Mouse (Mus musculus) kidney, embryonic 16.5 days (tissue): ENCODE measurements around the gene Sdccag8. TPM values are rescaled to one million over a fixed set of nuclear protein-coding genes. Genes with fewer than 3 reads are reported as not detected.

Source experiments
- ATAC-seq: fragments of 200-750 bp; cut with Nextera tagmentation; 2 replicates; pipeline ENCODE4 v1.8.0; 2017; ENCODE audit warnings: moderate TSS enrichment; ENCODE audit not compliant: low FRiP score, low TSS enrichment
- H3K27ac ChIP-seq: fragments of 300-500 bp; sonication (generic); 2 replicates; pipeline ENCODE4 v1.5.1; 2014; ENCODE audit warnings: low read length
- H3K27me3 ChIP-seq: fragments of 300-500 bp; sonication (generic); 2 replicates; pipeline ENCODE4 v1.6.1; 2014; ENCODE audit warnings: low read length, control low read depth, mixed read lengths; ENCODE audit not compliant: insufficient read depth
- H3K36me3 ChIP-seq: fragments of 300-500 bp; sonication (generic); 2 replicates; pipeline ENCODE4 v1.6.1; 2014; ENCODE audit warnings: low read length, control low read depth, mixed read lengths; ENCODE audit not compliant: insufficient read depth
- H3K4me1 ChIP-seq: fragments of 300-500 bp; sonication (generic); 2 replicates; pipeline ENCODE4 v1.6.1; 2014; ENCODE audit warnings: low read length, control low read depth, mixed read lengths; ENCODE audit not compliant: insufficient read depth
- H3K4me2 ChIP-seq: fragments of 300-500 bp; sonication (generic); replicated peaks from 2 replicates; pipeline ENCODE4 v1.6.1; 2014; ENCODE audit warnings: low read depth, low read length
- H3K4me3 ChIP-seq: fragments of 300-500 bp; sonication (generic); 2 replicates; pipeline ENCODE4 v1.5.1; 2014; ENCODE audit warnings: mild to moderate bottlenecking, low read length
- H3K9ac ChIP-seq: fragments of 300-500 bp; sonication (generic); replicated peaks from 2 replicates; pipeline ENCODE4 v1.6.1; 2014; ENCODE audit warnings: low read length
- H3K9me3 ChIP-seq: fragments of 300-500 bp; sonication (generic); 2 replicates; pipeline ENCODE4 v1.6.1; 2016; ENCODE audit warnings: low read length, control low read depth
- WGBS: fragments of 180-500 bp; shearing (Covaris S2); extraction: QIAGEN DNeasy Blood & Tissue Kit; methylation state at CpG from one replicate; pipeline ENCODE4 v1.1.7; 2014; 5-methylcytosine and 5-hydroxymethylcytosine counted together
- polyA plus RNA-seq: library from polyadenylated mRNA; unstranded; fragments of >200 nt; fragmentation: Nextera tagmentation; extraction: Ambion mirVana; gene quantifications from 2 replicates; pipeline ENCODE4 v1.2.1, GENCODE M21; 2015

Sdccag8 gene
- polyA plus RNA-seq, 1 experiment from 2014 or later = 20.1 TPM

GRCm38 (mm10) chr1:176861981-176862644 lies 47.7 kb downstream of the Sdccag8 start:
- H3K27ac ChIP-seq = no peak overlapping the region
- H3K27me3 ChIP-seq = no peaks in the 10 kb centered on the region
- no peaks in the 10 kb centered on the region for H3K9me3 ChIP-seq
- H3K4me1 ChIP-seq = no peaks in the 10 kb centered on the region
- no peak overlapping the region for H3K4me2 ChIP-seq
- no peak overlapping the region for H3K9ac ChIP-seq
- no peak overlapping the region for H3K4me3 ChIP-seq
- H3K36me3 ChIP-seq = no peaks in the 10 kb centered on the region
- 57% methylated on average over 9 of the region's 9 CpGs for WGBS
- peak; percentile 61; the same call in 1 of the 2 replicates for ATAC-seq

DNA sequence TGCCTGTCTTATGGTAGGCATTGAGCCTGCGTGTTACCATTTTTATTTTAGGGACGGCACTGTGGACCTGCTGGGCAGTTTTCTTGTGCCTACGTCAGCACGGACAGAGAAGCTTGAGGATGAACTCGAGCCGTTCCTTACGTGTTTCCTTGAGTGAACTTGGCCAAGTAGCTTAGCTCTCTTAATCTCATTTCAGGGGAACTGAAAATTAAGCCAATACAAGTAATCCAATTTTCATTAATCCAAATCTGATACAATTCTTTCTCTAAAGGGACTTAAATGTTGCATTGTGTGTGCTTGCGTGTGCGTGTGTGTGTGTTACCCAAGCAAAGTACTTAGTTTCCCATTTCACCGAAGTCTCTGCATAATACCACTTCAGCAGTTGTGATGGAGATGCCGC lies 56.0 kb downstream of the Sdccag8 start:
- Histone ChIP-seq H3K36me3 (no peaks in the 10 kb centered on the region), H3K9me3 (no peaks in the 10 kb centered on the region), H3K27ac (no peak overlapping the region), H3K27me3 (no peaks in the 10 kb centered on the region), H3K9ac (no peak overlapping the region), H3K4me2 (no peak overlapping the region), H3K4me3 (no peak overlapping the region), H3K4me1 (no peaks in the 10 kb centered on the region)
- WGBS = 96% methylated on average over 11 of the region's 11 CpGs
- no peak for ATAC-seq

- Histone ChIP-seq H3K27ac (no peak overlapping the region), H3K36me3 (no peaks in the 10 kb centered on the region), H3K4me2 (no peak overlapping the region), H3K4me1 (no peaks in the 10 kb centered on the region), H3K9ac (no peak overlapping the region), H3K27me3 (no peaks in the 10 kb centered on the region), H3K9me3 (no peaks in the 10 kb centered on the region), H3K4me3 (no peak overlapping the region)
- ATAC-seq = peak; percentile 19; the same call in 1 of the 2 replicates
- WGBS = 14% methylated on average over 3 of the region's 3 CpGs
These were observed 57.5 kb downstream of the Sdccag8 start for GRCm38 (mm10) chr1:176871975-176872374.

- ATAC-seq = no peak
- WGBS = 84% methylated on average over 9 of the region's 9 CpGs
- Histone ChIP-seq H3K9ac (no peak overlapping the region), H3K9me3 (no peaks in the 10 kb centered on the region), H3K4me3 (no peak overlapping the region), H3K36me3 (no peaks in the 10 kb centered on the region), H3K27ac (no peak overlapping the region), H3K4me2 (no peak overlapping the region), H3K4me1 (no peaks in the 10 kb centered on the region), H3K27me3 (no peaks in the 10 kb centered on the region)
These were observed 59.0 kb downstream of the Sdccag8 start for GRCm38 (mm10) chr1:176873463-176873862.

GRCm38 (mm10) chr1:176874155-176874554 lies 59.7 kb downstream of the Sdccag8 start:
- no peak for ATAC-seq
- H3K36me3 ChIP-seq = no peaks in the 10 kb centered on the region
- no peaks in the 10 kb centered on the region for H3K27me3 ChIP-seq
- no peaks in the 10 kb centered on the region for H3K9me3 ChIP-seq
- no peaks in the 10 kb centered on the region for H3K4me1 ChIP-seq
- H3K4me2 ChIP-seq = no peak overlapping the region
- H3K4me3 ChIP-seq = no peak overlapping the region
- H3K9ac ChIP-seq = no peak overlapping the region
- H3K27ac ChIP-seq = no peak overlapping the region

DNA sequence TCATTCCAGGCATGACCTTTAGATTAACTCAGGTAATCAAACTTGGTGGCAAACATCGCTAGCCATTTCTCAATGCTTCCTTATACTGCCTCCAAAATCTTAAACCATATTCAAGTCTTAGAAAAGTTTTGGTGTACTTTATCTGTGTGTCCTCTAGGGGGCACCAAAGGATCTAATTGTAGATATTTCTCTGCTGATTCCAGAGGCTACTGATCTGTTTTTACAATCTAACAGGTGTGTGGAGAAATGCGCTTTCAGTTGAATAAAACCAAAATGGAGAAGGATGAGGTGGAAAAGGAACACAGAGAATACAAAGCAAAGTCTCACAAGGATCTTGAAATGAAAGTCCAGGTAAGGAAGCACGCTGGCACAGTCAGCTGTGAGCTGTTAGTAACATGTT lies 63.3 kb downstream of the Sdccag8 start:
- H3K27ac ChIP-seq = no peak overlapping the region
- H3K4me1 ChIP-seq = no peaks in the 10 kb centered on the region
- no peak overlapping the region for H3K4me3 ChIP-seq
- no peak overlapping the region for H3K9ac ChIP-seq
- no peaks in the 10 kb centered on the region for H3K27me3 ChIP-seq
- WGBS = 36% methylated on average over 3 of the region's 3 CpGs
- H3K9me3 ChIP-seq = no peaks in the 10 kb centered on the region
- no peaks in the 10 kb centered on the region for H3K36me3 ChIP-seq
- H3K4me2 ChIP-seq = no peak overlapping the region
- ATAC-seq = no peak

DNA sequence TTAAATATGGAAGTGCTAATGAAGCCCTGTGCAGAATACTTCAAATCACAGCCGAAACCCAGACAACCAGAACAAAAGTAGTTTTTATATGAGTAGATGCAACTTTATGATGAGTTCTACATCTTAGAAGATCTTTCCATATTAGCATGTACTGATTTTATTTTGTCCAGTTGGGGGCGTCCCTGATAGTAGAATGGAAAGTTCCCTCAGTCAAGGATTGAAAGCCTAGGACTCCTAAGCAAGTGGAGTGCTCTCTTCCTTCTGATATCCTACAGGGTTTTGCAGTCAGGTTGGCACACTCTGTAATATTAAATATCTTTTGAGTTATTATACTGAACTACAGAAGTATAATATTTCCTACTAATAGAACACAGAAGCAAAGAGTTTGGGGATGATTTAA lies 64.5 kb downstream of the Sdccag8 start:
- H3K4me2 ChIP-seq = no peak overlapping the region
- H3K9me3 ChIP-seq = no peaks in the 10 kb centered on the region
- no peak overlapping the region for H3K4me3 ChIP-seq
- H3K4me1 ChIP-seq = no peaks in the 10 kb centered on the region
- H3K36me3 ChIP-seq = no peaks in the 10 kb centered on the region
- no peak overlapping the region for H3K9ac ChIP-seq
- no peaks in the 10 kb centered on the region for H3K27me3 ChIP-seq
- H3K27ac ChIP-seq = no peak overlapping the region
- ATAC-seq = no peak
- WGBS = 69% methylated on average over 2 of the region's 2 CpGs

DNA sequence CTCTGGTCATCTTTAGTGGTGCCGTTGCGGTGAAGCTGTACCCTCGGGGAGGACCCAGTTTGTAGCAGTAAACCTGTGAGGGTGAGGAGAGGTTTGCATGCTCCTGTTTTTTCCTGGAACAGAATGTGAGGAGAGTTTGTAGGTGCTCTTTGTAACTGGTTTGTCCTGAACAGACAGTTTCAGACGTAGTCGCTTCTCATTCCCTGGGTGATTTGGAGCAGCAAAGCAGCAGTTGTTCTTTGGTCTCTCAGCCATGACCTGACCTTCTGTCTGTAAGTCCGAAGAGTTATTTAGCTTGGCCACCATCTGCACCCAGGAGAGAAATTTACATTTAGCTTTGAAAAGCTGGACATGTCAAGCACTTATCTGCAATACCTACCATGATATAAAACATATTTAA lies 65.2 kb downstream of the Sdccag8 start:
- Histone ChIP-seq H3K4me1 (no peaks in the 10 kb centered on the region), H3K4me2 (no peak overlapping the region), H3K4me3 (no peak overlapping the region), H3K9me3 (no peaks in the 10 kb centered on the region), H3K27me3 (no peaks in the 10 kb centered on the region), H3K36me3 (no peaks in the 10 kb centered on the region), H3K27ac (no peak overlapping the region), H3K9ac (no peak overlapping the region)
- no peak for ATAC-seq
- 39% methylated on average over 6 of the region's 6 CpGs for WGBS

DNA sequence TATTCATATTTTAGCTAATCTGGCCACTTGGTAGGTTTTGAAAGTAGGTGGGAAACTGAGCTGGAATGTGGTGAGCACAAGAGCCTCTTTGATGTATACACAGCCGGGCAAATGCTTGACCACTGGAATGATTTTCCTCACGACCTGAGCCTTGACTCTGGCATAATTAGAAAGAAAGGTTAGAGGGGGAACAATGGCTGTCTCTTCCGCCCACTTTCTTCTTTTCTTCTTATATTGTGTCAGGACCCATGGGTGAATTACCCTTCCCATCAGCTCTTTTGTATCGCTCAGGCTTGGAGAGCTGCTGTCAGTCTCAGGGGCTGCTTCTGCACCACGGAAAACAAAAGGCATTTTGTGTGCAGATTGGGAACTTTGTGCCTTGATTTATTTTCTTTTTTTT lies 65.6 kb downstream of the Sdccag8 start:
- Histone ChIP-seq H3K4me2 (no peak overlapping the region), H3K4me3 (no peak overlapping the region), H3K9me3 (no peaks in the 10 kb centered on the region), H3K9ac (no peak overlapping the region), H3K4me1 (no peaks in the 10 kb centered on the region), H3K27ac (no peak overlapping the region), H3K27me3 (no peaks in the 10 kb centered on the region), H3K36me3 (no peaks in the 10 kb centered on the region)
- ATAC-seq = no peak
- 38% methylated on average over 5 of the region's 5 CpGs for WGBS

- 77% methylated on average over 6 of the region's 6 CpGs for WGBS
- no peaks in the 10 kb centered on the region for H3K36me3 ChIP-seq
- no peaks in the 10 kb centered on the region for H3K27me3 ChIP-seq
- H3K9me3 ChIP-seq = no peaks in the 10 kb centered on the region
- no peak overlapping the region for H3K9ac ChIP-seq
- ATAC-seq = no peak
- no peak overlapping the region for H3K4me3 ChIP-seq
- no peak overlapping the region for H3K4me2 ChIP-seq
- H3K27ac ChIP-seq = no peak overlapping the region
- no peaks in the 10 kb centered on the region for H3K4me1 ChIP-seq
These were observed 66.5 kb downstream of the Sdccag8 start for GRCm38 (mm10) chr1:176880943-176881342.
